Mouse (Mus musculus) heart, adult 2 months (tissue): ENCODE results near the gene Tmem218.

Source experiments
- CTCF ChIP-seq: fragments of 200-600 bp; IDR thresholded peaks from 2 replicates; pipeline ENCODE4 v1.8.1; 2022; ENCODE audit warnings: antibody characterized with exemption, mild to moderate bottlenecking, moderate library complexity
- EP300 ChIP-seq: fragments of 200-500 bp; IDR thresholded peaks from 2 replicates; pipeline ENCODE4 v1.6.1; 2011; ENCODE audit warnings: low read depth, low read length, control low read depth; ENCODE audit not compliant: insufficient read depth
- POLR2A ChIP-seq: fragments of 200-500 bp; IDR thresholded peaks from 2 replicates; pipeline ENCODE4 v1.6.1; 2011; ENCODE audit warnings: mild to moderate bottlenecking, low read depth, low read length, control low read depth; ENCODE audit not compliant: insufficient read depth

GRCm38 (mm10) chr9:37188024-37188423, 20.0 kb upstream of the Tmem218 start:
- TF ChIP-seq CTCF (no peak), EP300 (no peak), POLR2A (no peak)
